Mouse (Mus musculus): ENCODE data around the gene Pramel6.

GRCm38 (mm10) chr2:87482276-87482675 is 24.1 kb upstream of the Pramel6 start:
- TF ChIP-seq CTCF (IDR thresholded peaks at IDR 0.05; ENCODE audit: insufficient read depth, low read depth, low read length) (no peak), POLR2A (IDR thresholded peaks at IDR 0.05; ENCODE audit: insufficient read depth, low read depth, low read length) (no peak)
